Mouse (Mus musculus): ENCODE data around the gene Prkn. TPM values are rescaled to one million over a fixed set of nuclear protein-coding genes. Genes with fewer than 3 reads are reported as not detected.

The Prkn gene
- polyA plus RNA-seq, 1 experiment from 2014 or later, result 6.6 TPM

DNA sequence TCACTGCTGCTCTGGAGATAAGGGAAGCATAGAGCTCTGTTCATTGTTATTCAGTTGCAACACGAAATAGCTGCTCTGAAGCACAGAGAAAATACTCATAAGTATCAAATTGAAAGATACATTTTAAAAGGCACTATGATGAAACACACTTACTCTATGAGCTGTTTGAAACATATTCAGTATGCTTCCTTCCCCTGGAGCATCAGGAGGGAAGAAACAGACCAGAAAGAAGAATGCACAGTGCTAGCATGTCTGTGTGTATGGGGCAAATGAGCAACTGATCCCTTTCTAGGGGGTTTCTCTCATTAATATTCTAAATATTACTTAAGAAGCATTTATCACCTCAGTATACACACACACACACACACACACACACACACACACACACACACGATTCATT lies 107.4 kb downstream of the Prkn start:
- no peak overlapping the region for H3K9ac ChIP-seq (ENCODE audit: low read depth, low read length)
- H3K9me3 ChIP-seq (replicated peaks; ENCODE audit: control insufficient read depth, low read length, poor library complexity, severe bottlenecking), result no peaks in the 10 kb centered on the region
- H3K4me3 ChIP-seq (ENCODE audit: low read depth, low read length), result no peak overlapping the region
- 73% methylated on average over 2 of the region's 2 CpGs for WGBS
- H3K4me1 ChIP-seq (ENCODE audit: control insufficient read depth, insufficient read depth, low read length), result no peaks in the 10 kb centered on the region
- H3K27me3 ChIP-seq (ENCODE audit: control insufficient read depth, insufficient read depth, low read depth, low read length), result no peaks in the 10 kb centered on the region
- no peaks in the 10 kb centered on the region for H3K36me3 ChIP-seq (ENCODE audit: control insufficient read depth, insufficient read depth, low read length)
- no peak overlapping the region for H3K4me2 ChIP-seq (ENCODE audit: low read length)
- no peak overlapping the region for H3K27ac ChIP-seq (ENCODE audit: low read length)
- no peak for ATAC-seq

- ATAC-seq, result no peak
- H3K36me3 ChIP-seq (ENCODE audit: control insufficient read depth, insufficient read depth, low read length), result no peaks in the 10 kb centered on the region
- H3K4me2 ChIP-seq (ENCODE audit: low read length), result no peak overlapping the region
- peaks cover 2% of the 10 kb centered on the region; the same call in 1 of the 2 replicates for H3K4me1 ChIP-seq (ENCODE audit: control insufficient read depth, insufficient read depth, low read length)
- H3K27me3 ChIP-seq (ENCODE audit: control insufficient read depth, insufficient read depth, low read depth, low read length), result no peaks in the 10 kb centered on the region
- H3K9ac ChIP-seq (ENCODE audit: low read depth, low read length), result no peak overlapping the region
- H3K4me3 ChIP-seq (ENCODE audit: low read depth, low read length), result no peak overlapping the region
- no peaks in the 10 kb centered on the region for H3K9me3 ChIP-seq (replicated peaks; ENCODE audit: control insufficient read depth, low read length, poor library complexity, severe bottlenecking)
- 63% methylated on average over 10 of the region's 10 CpGs for WGBS
- no peak overlapping the region for H3K27ac ChIP-seq (ENCODE audit: low read length)
Measured at GRCm38 (mm10) chr17:10959066-10959864, 119.1 kb downstream of the Prkn start.

DNA sequence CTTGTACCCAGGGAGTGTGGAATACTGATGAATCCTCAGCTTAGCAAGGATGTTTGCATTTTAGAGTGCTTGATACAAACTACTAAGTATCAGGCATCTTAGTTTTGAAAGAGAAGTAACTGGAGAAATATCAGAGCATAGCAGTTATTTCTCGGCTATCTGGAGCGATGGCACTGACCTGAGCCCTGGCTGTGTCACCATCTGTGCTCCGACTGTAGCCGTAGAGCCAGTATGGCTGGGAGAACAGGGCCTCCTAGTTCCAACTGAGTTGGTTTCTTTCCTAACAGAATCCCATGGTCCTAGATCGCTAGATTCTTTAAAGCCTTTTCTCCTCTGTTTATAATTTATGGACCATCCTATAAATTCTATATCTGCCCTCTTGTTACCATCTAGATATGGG lies 122.0 kb downstream of the Prkn start:
- H3K9ac ChIP-seq (ENCODE audit: low read depth, low read length), result no peak overlapping the region
- no peak overlapping the region for H3K27ac ChIP-seq (ENCODE audit: low read length)
- no peak overlapping the region for H3K4me3 ChIP-seq (ENCODE audit: low read depth, low read length)
- no peaks in the 10 kb centered on the region for H3K36me3 ChIP-seq (ENCODE audit: control insufficient read depth, insufficient read depth, low read length)
- H3K4me1 ChIP-seq (ENCODE audit: control insufficient read depth, insufficient read depth, low read length), result peaks cover 2% of the 10 kb centered on the region; the same call in 1 of the 2 replicates
- WGBS, result 98% methylated on average over 5 of the region's 5 CpGs
- H3K9me3 ChIP-seq (replicated peaks; ENCODE audit: control insufficient read depth, low read length, poor library complexity, severe bottlenecking), result no peaks in the 10 kb centered on the region
- ATAC-seq, result no peak
- no peak overlapping the region for H3K4me2 ChIP-seq (ENCODE audit: low read length)
- H3K27me3 ChIP-seq (ENCODE audit: control insufficient read depth, insufficient read depth, low read depth, low read length), result no peaks in the 10 kb centered on the region

GRCm38 (mm10) chr17:10982136-10982535 lies 142.0 kb downstream of the Prkn start:
- Histone ChIP-seq H3K9ac (ENCODE audit: low read depth, low read length) (no peak overlapping the region), H3K27me3 (ENCODE audit: control insufficient read depth, insufficient read depth, low read depth, low read length) (no peaks in the 10 kb centered on the region), H3K4me1 (ENCODE audit: control insufficient read depth, insufficient read depth, low read length) (no peaks in the 10 kb centered on the region), H3K27ac (ENCODE audit: low read length) (no peak overlapping the region), H3K4me3 (ENCODE audit: low read depth, low read length) (no peak overlapping the region), H3K36me3 (ENCODE audit: control insufficient read depth, insufficient read depth, low read length) (no peaks in the 10 kb centered on the region), H3K9me3 (replicated peaks; ENCODE audit: control insufficient read depth, low read length, poor library complexity, severe bottlenecking) (0 out of 2 replicates have a peak, but pooled peaks cover 3% of the 10 kb centered on the region), H3K4me2 (ENCODE audit: low read length) (no peak overlapping the region)
- ATAC-seq, result no peak
- 73% methylated on average over 4 of the region's 4 CpGs for WGBS

DNA sequence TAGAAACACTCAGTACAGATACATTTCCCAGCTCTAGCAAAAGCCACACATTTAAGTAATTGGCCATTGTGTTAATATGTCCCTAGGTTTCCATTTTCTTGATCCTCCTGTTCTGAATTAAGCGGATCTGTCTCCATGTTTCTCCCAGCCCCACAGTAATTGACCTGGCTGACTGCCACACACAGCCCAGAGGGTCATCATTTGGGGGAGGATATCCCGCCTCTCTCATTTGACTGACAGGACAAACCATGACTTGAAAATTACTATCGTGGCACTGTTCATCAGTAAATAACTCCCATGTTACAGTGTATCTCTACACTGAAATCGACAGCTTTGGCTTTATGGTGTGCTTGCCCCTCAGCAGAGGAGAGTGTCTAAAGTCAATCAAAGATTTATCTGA lies 146.9 kb downstream of the Prkn start:
- ATAC-seq, result no peak
- no peaks in the 10 kb centered on the region for H3K9me3 ChIP-seq (replicated peaks; ENCODE audit: control insufficient read depth, low read length, poor library complexity, severe bottlenecking)
- H3K36me3 ChIP-seq (ENCODE audit: control insufficient read depth, insufficient read depth, low read length), result no peaks in the 10 kb centered on the region
- H3K4me2 ChIP-seq (ENCODE audit: low read length), result no peak overlapping the region
- H3K27ac ChIP-seq (ENCODE audit: low read length), result no peak overlapping the region
- no peaks in the 10 kb centered on the region for H3K4me1 ChIP-seq (ENCODE audit: control insufficient read depth, insufficient read depth, low read length)
- no peak overlapping the region for H3K9ac ChIP-seq (ENCODE audit: low read depth, low read length)
- no peak overlapping the region for H3K4me3 ChIP-seq (ENCODE audit: low read depth, low read length)
- WGBS, result 58% methylated on average over 4 of the region's 4 CpGs
- H3K27me3 ChIP-seq (ENCODE audit: control insufficient read depth, insufficient read depth, low read depth, low read length), result no peaks in the 10 kb centered on the region

- 47% methylated on average over 5 of the region's 5 CpGs for WGBS
- no peak overlapping the region for H3K4me3 ChIP-seq (ENCODE audit: low read depth, low read length)
- no peak overlapping the region for H3K4me2 ChIP-seq (ENCODE audit: low read length)
- H3K4me1 ChIP-seq (ENCODE audit: control insufficient read depth, insufficient read depth, low read length), result no peaks in the 10 kb centered on the region
- no peaks in the 10 kb centered on the region for H3K36me3 ChIP-seq (ENCODE audit: control insufficient read depth, insufficient read depth, low read length)
- H3K9me3 ChIP-seq (replicated peaks; ENCODE audit: control insufficient read depth, low read length, poor library complexity, severe bottlenecking), result no peaks in the 10 kb centered on the region
- no peak overlapping the region for H3K9ac ChIP-seq (ENCODE audit: low read depth, low read length)
- H3K27me3 ChIP-seq (ENCODE audit: control insufficient read depth, insufficient read depth, low read depth, low read length), result no peaks in the 10 kb centered on the region
- ATAC-seq, result no peak
- no peak overlapping the region for H3K27ac ChIP-seq (ENCODE audit: low read length)
Measured at GRCm38 (mm10) chr17:10997291-10997690, 157.1 kb downstream of the Prkn start.

GRCm38 (mm10) chr17:11023371-11023770 lies 183.2 kb downstream of the Prkn start:
- WGBS, result 90% methylated on average over 2 of the region's 2 CpGs
- H3K4me1 ChIP-seq (ENCODE audit: control insufficient read depth, insufficient read depth, low read length), result no peaks in the 10 kb centered on the region
- no peak for ATAC-seq
- no peak overlapping the region for H3K4me3 ChIP-seq (ENCODE audit: low read depth, low read length)
- H3K36me3 ChIP-seq (ENCODE audit: control insufficient read depth, insufficient read depth, low read length), result no peaks in the 10 kb centered on the region
- no peaks in the 10 kb centered on the region for H3K9me3 ChIP-seq (replicated peaks; ENCODE audit: control insufficient read depth, low read length, poor library complexity, severe bottlenecking)
- H3K9ac ChIP-seq (ENCODE audit: low read depth, low read length), result no peak overlapping the region
- H3K27ac ChIP-seq (ENCODE audit: low read length), result no peak overlapping the region
- no peak overlapping the region for H3K4me2 ChIP-seq (ENCODE audit: low read length)
- no peaks in the 10 kb centered on the region for H3K27me3 ChIP-seq (ENCODE audit: control insufficient read depth, insufficient read depth, low read depth, low read length)

- H3K36me3 ChIP-seq (ENCODE audit: control insufficient read depth, insufficient read depth, low read length), result no peaks in the 10 kb centered on the region
- peaks cover 3% of the 10 kb centered on the region; the same call in 1 of the 2 replicates for H3K4me1 ChIP-seq (ENCODE audit: control insufficient read depth, insufficient read depth, low read length)
- no peak overlapping the region for H3K4me2 ChIP-seq (ENCODE audit: low read length)
- no peaks in the 10 kb centered on the region for H3K27me3 ChIP-seq (ENCODE audit: control insufficient read depth, insufficient read depth, low read depth, low read length)
- no peak overlapping the region for H3K9ac ChIP-seq (ENCODE audit: low read depth, low read length)
- H3K9me3 ChIP-seq (replicated peaks; ENCODE audit: control insufficient read depth, low read length, poor library complexity, severe bottlenecking), result no peaks in the 10 kb centered on the region
- H3K27ac ChIP-seq (ENCODE audit: low read length), result no peak overlapping the region
- 92% methylated on average over 4 of the region's 4 CpGs for WGBS
- H3K4me3 ChIP-seq (ENCODE audit: low read depth, low read length), result no peak overlapping the region
- no peak for ATAC-seq
Measured at GRCm38 (mm10) chr17:11029348-11029747, 189.2 kb downstream of the Prkn start.

- Histone ChIP-seq H3K4me2 (ENCODE audit: low read length) (no peak overlapping the region), H3K9ac (ENCODE audit: low read depth, low read length) (no peak overlapping the region), H3K4me1 (ENCODE audit: control insufficient read depth, insufficient read depth, low read length) (peaks cover 3% of the 10 kb centered on the region; the same call in 1 of the 2 replicates), H3K9me3 (replicated peaks; ENCODE audit: control insufficient read depth, low read length, poor library complexity, severe bottlenecking) (no peaks in the 10 kb centered on the region), H3K27ac (ENCODE audit: low read length) (no peak overlapping the region), H3K4me3 (ENCODE audit: low read depth, low read length) (no peak overlapping the region), H3K36me3 (ENCODE audit: control insufficient read depth, insufficient read depth, low read length) (no peaks in the 10 kb centered on the region), H3K27me3 (ENCODE audit: control insufficient read depth, insufficient read depth, low read depth, low read length) (no peaks in the 10 kb centered on the region)
- WGBS, result 80% methylated on average over 4 of the region's 4 CpGs
- no peak for ATAC-seq
Measured at GRCm38 (mm10) chr17:11030936-11031335, 190.8 kb downstream of the Prkn start.
